Mouse (Mus musculus) ovary, adult 18-20 months (tissue): Measurements from ENCODE around the gene Slc25a11.

Source experiments
- DNase-seq: peaks from one replicate; pipeline ENCODE4 v3.0.0; 2022; ENCODE audit warnings: low spot score, mixed read lengths

Gene Slc25a11

GRCm38 (mm10) chr11:70650322-70651175 lies 3.3 kb upstream of the Slc25a11 start:
- DNase-seq, result no peak

GRCm38 (mm10) chr11:70649185-70649734 lies 2.0 kb upstream of the Slc25a11 start:
- no peak for DNase-seq

- no peak for DNase-seq
Observed at GRCm38 (mm10) chr11:70648512-70648911, 1.2 kb upstream of the Slc25a11 start.

GRCm38 (mm10) chr11:70647716-70648420 lies 589 bp upstream of the Slc25a11 start:
- no peak for DNase-seq

GRCm38 (mm10) chr11:70646259-70646555 lies 1.1 kb downstream of the Slc25a11 start:
- no peak for DNase-seq

- no peak for DNase-seq
Observed at GRCm38 (mm10) chr11:70645461-70646258, 1.6 kb downstream of the Slc25a11 start.

GRCm38 (mm10) chr11:70644564-70645103 lies 2.6 kb downstream of the Slc25a11 start:
- no peak for DNase-seq

- no peak for DNase-seq
Observed at GRCm38 (mm10) chr11:70643051-70643450, 4.2 kb downstream of the Slc25a11 start.

GRCm38 (mm10) chr11:70641241-70641640 lies 6.0 kb downstream of the Slc25a11 start:
- no peak for DNase-seq

- no peak for DNase-seq
Observed at GRCm38 (mm10) chr11:70639976-70640375, 7.3 kb downstream of the Slc25a11 start.

- no peak for DNase-seq
Observed at GRCm38 (mm10) chr11:70638714-70639278, 8.5 kb downstream of the Slc25a11 start, which contains the start of gene Gp1ba. Gp1ba (plus strand) TSS chr11:70639122.

GRCm38 (mm10) chr11:70638293-70638692 lies 9.0 kb downstream of the Slc25a11 start:
- no peak for DNase-seq

GRCm38 (mm10) chr11:70637764-70638163 lies 9.5 kb downstream of the Slc25a11 start:
- DNase-seq, result no peak

GRCm38 (mm10) chr11:70635601-70636000 lies 11.7 kb downstream of the Slc25a11 start:
- no peak for DNase-seq

GRCm38 (mm10) chr11:70630129-70630528 lies 17.1 kb downstream of the Slc25a11 start:
- no peak for DNase-seq

- no peak for DNase-seq
Observed at GRCm38 (mm10) chr11:70629557-70629956, 17.7 kb downstream of the Slc25a11 start.

- no peak for DNase-seq
Observed at GRCm38 (mm10) chr11:70628431-70628830, 18.8 kb downstream of the Slc25a11 start.

GRCm38 (mm10) chr11:70626877-70627276 lies 20.4 kb downstream of the Slc25a11 start:
- no peak for DNase-seq

GRCm38 (mm10) chr11:70625473-70625872 lies 21.8 kb downstream of the Slc25a11 start:
- DNase-seq, result no peak

- no peak for DNase-seq
Observed at GRCm38 (mm10) chr11:70623053-70623742, 24.1 kb downstream of the Slc25a11 start.
